Mouse (Mus musculus): ENCODE measurements around the gene Mansc4. TPM values are rescaled to one million over a fixed set of nuclear protein-coding genes. Genes with fewer than 3 reads are reported as not detected.
A peak's percentile ranks its signal among the peaks of the same experiment; 100 is the strongest.

The Mansc4 gene
- under 1 TPM; 0.42 to 0.46 TPM for total RNA-seq (2021)

- no peak for DNase-seq
These were observed at the start of gene Mansc4 for GRCm38 (mm10) chr6:147086594-147087225. Gene Mansc4 (minus strand): TSS chr6:147087032.

- no peak for DNase-seq
These were observed 40.4 kb upstream of the Mansc4 start for GRCm38 (mm10) chr6:147127239-147127638.

DNA sequence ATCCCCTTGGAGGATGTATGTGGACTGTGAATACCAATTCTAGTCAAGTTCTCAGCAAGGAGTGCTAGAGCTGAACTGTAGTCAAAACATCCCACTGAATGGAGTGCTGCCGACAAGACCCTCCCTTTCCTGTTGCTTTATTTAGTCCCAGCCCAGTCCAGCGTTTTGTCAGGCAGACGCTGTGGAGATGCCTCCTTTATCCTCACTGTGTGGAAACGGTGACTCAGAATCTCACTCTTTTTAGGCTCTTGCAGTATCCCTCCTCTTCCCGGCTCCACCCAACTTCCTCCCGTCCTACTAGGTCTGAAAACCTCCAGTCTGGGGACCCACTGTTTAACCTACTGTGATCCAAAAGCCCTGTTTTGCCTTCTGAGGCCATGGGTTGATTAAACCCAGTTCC is 34.5 kb upstream of the Mansc4 start:
- DNase-seq: no peak

DNA sequence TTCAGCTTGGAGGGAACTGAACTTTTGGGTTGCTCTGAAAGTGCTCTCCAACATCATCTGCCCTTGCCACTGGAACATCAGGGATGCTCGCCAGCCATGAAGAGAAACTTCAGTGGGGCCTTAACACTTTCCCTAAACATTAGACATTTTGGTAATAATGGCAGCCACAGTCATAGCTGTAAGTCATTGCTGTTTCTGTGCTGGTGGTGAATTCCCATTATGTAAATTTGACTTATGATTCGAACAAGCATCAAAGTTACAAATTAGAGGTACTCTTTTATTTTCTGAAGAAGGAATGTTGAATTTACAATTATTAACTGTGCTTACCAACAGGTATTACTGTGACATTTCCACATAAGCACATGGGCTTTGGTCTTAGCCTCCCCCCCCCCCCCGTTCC is 31.4 kb upstream of the Mansc4 start:
- DNase-seq: no peak

- DNase-seq: no peak
These were observed 30.9 kb upstream of the Mansc4 start for GRCm38 (mm10) chr6:147117764-147118163.

- DNase-seq: peak; percentile 60 to 76
These were observed 29.7 kb upstream of the Mansc4 start for GRCm38 (mm10) chr6:147116579-147116978.

- no peak for DNase-seq
These were observed 22.5 kb upstream of the Mansc4 start for GRCm38 (mm10) chr6:147109283-147109682.

GRCm38 (mm10) chr6:147106716-147107115 is 19.9 kb upstream of the Mansc4 start:
- DNase-seq: no peak

DNA sequence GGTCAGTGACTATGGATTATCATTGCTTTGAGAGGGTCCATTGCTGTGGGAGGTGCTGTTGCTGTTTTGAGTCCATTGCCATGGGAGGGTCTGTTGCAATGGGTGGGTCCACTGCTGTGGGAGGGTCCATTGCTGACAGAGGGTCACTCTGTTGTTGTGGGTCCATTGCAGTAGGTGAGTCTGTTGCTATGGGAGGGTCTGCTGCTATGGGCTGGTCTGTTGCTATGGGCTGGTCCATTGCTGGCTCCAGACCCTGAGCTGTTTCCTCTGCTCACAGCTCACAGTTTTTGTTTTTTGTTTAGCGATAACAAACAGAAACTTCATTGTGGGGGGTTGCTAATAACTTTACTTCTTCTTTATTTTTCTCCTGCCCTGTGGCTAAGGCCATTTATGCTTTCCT is 18.7 kb upstream of the Mansc4 start:
- no peak for DNase-seq

GRCm38 (mm10) chr6:147102293-147102692 is 15.5 kb upstream of the Mansc4 start:
- DNase-seq: no peak

DNA sequence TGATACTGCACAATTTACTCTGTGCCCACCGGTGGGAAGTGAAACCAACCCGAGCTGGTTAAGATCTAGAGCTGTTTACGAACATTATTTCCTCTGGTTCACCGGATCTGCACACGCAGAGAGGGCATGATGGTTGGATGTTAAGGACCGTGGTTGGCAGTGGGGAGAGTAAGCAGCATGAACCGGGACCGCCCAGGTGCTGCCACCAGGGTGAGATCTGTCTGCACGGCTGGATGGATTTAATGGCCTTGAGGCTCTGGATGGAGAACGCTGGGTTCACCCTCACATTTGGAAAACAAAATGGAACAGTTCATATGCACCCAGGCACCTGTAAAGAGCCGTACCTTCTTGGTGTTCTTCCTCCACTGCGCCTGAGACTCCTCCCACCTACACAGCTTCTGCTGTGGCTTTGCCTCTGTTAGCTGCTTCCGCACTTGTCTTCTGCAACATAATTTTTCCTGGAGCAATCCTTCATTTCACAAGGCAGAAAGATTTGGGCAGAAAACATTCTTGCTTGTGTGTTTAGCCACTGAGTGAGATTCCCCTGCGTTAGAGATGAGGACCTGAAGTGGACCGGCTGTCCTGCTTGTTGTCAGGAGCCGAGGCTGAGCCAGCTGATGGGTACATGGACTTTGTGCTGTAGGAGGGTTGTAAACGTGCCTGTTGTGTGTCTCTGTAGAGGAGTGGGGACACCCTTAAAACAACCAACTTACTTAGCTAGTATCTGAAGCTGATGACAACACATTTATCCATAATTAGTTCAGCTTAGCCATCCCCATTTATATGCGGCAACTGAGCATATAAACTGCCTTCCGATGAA is 12.8 kb upstream of the Mansc4 start:
- no peak for DNase-seq

GRCm38 (mm10) chr6:147097346-147097929 is 10.6 kb upstream of the Mansc4 start:
- DNase-seq: no peak

- DNase-seq: no peak
These were observed 10.1 kb upstream of the Mansc4 start for GRCm38 (mm10) chr6:147096934-147097333.

GRCm38 (mm10) chr6:147096109-147096508 is 9.3 kb upstream of the Mansc4 start:
- DNase-seq: no peak

DNA sequence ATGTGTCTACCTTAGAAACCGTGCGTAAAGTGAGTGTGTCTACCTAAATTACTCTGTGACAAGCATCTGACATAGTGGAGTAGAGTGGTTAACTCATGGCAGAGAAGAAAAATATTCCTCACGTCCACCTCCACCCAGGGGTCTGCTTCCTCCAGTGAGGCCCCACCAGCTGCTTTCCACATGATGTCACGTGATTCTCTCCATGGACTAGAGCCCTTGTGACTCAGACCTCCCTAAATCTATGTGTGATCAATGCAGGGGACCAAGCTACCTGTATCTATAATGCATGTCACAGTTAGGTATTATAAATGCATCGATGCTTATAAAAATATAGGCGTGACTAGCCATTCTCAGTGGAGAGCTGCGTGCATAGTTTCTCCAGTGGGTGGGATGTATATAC is 7.9 kb upstream of the Mansc4 start:
- no peak for DNase-seq

GRCm38 (mm10) chr6:147092136-147092535 is 5.3 kb upstream of the Mansc4 start:
- DNase-seq: peak; percentile 40 to 43

GRCm38 (mm10) chr6:147091136-147092120 is 4.6 kb upstream of the Mansc4 start, which contains the start of gene Klhl42:
Gene Klhl42 (plus strand): TSS chr6:147091379.
- DNase-seq: peak; percentile 80

DNA sequence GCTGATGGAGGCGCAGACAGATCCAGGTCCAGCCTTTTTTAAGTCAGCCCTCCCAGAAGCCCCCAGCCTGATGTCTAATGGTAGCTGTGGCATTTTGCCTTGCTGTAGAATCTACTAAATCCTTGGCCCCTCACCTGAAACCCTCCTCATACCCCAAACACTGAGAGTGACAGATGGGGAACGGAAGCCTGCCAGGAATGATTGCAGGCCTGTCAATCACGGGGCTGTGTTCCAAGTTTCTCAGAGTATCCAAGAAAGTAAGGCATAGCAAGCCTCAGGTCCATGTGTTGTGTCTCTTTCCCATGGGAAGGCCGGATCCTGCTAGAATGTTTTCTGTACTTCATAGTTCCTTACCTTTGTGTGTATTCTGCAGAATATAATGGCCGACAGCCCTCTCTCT is 3.4 kb upstream of the Mansc4 start:
- peak in 1 of 2 experiments; percentile 23 for DNase-seq

DNA sequence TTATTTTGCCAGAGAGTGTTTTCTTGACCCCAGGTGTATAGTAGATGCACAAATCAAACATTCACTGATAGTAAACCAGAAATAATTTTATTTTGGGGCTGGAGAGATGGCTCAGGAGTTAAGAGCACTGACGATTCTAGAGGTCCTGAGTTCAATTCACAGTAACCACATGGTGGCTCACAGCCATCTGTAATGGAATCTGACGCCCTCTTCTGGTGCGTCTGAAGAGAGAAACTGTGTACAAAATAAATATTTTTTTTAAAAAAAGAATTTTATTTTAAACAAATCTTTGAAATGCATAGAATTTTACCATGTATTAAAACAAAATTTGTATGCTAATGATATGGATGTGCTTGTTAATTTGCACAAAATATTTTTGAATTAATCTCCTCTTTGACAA is 1.7 kb upstream of the Mansc4 start:
- no peak for DNase-seq

DNA sequence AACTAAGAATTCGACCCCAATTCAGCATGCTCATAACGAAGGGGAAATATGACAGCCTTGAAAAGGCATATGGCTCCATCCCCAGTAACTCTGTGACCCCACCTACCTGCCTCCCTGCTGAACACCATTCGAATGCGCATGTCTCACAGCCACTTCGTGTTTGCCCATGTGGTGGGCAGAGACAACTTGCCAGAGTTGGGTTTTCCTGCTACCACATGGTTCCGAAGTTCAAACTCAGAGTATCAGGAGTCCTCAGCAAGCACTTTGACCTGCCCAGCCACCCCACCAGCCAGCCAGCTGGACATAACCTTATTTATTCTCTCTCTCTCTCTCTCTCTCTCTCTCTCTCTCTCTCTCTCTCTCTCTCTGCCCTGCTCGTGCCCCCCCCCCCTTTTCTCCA is 904 bp upstream of the Mansc4 start:
- DNase-seq: no peak

- DNase-seq: no peak
These were observed 1.3 kb downstream of the Mansc4 start for GRCm38 (mm10) chr6:147085398-147086040.

- no peak for DNase-seq
These were observed 6.9 kb downstream of the Mansc4 start for GRCm38 (mm10) chr6:147079919-147080318.

Measured in layer of hippocampus, postnatal 36 days (tissue).